Comparison of ENCODE assay signal across 11 mouse cellular contexts in genomic region chr2:30684461-30684860, GRCm38 (mm10).
DNase-seq lines count a peak whose midpoint lies in the region; ATAC-seq and TF ChIP-seq lines count a peak whose summit lies in the region.
"Had no signal": no experiment of that assay in that cellular context is flagged by ENCODE, and none has a peak within 500 bp of the region (broad histone marks: within the 10 kb centered on the region; RNA-seq: fewer than 3 reads in every experiment).

No protein-coding gene starts in this region.

- DNase-seq in heart, embryonic 10.5 days (ENCODE audit: low spot score), result no peak
- no peak for DNase-seq in heart, postnatal 10 days
- no peak for DNase-seq in layer of hippocampus, adult 2 months (ENCODE audit: low spot score in 2 of 2)
- DNase-seq in layer of hippocampus, adult 9-10 months (ENCODE audit: low spot score), result no peak
- no peak for DNase-seq in embryonic facial prominence, embryonic 10.5 days (ENCODE audit: low spot score)
- DNase-seq in ovary, postnatal 14 days (ENCODE audit: low spot score), result no peak
- no peak for DNase-seq in frontal cortex, adult 2 months (ENCODE audit: extremely low spot score in 1 of 2, low spot score in 1 of 2)
- DNase-seq: cerebellum, adult 2 months; retina, postnatal 1 day had no signal

- H3K4me3 ChIP-seq in heart, embryonic 10.5 days, result no peak overlapping the region
- no peak overlapping the region for H3K4me3 ChIP-seq in layer of hippocampus, adult 2 months
- no peak overlapping the region for H3K4me3 ChIP-seq in embryonic facial prominence, embryonic 10.5 days
- no peak overlapping the region for H3K4me3 ChIP-seq in limb, embryonic 15.5 days
- H3K4me3 ChIP-seq: limb, embryonic 13.5 days had no signal

- H3K4me2 ChIP-seq in limb, embryonic 15.5 days, result no peak overlapping the region
- H3K4me2 ChIP-seq: limb, embryonic 13.5 days had no signal

- no peaks in the 10 kb centered on the region for H3K36me3 ChIP-seq in heart, embryonic 10.5 days
- 0 out of 2 replicates have a peak, but pooled peaks cover 3% of the 10 kb centered on the region for H3K36me3 ChIP-seq in embryonic facial prominence, embryonic 10.5 days (replicated peaks)
- H3K36me3 ChIP-seq in limb, embryonic 15.5 days, result no peaks in the 10 kb centered on the region
- H3K36me3 ChIP-seq: limb, embryonic 13.5 days had no signal

- peak overlapping the region; percentile 89 for H3K27ac ChIP-seq in heart, embryonic 10.5 days
- H3K27ac ChIP-seq in layer of hippocampus, adult 2 months, result peak overlapping the region; percentile 83; the same call in 1 of the 2 replicates
- H3K27ac ChIP-seq in embryonic facial prominence, embryonic 10.5 days (replicated peaks), result peak overlapping the region; percentile 60
- peak overlapping the region; percentile 88 for H3K27ac ChIP-seq in limb, embryonic 15.5 days

- no peak for TF ChIP-seq CTCF in layer of hippocampus, adult 2 months (conservative IDR thresholded peaks at IDR 0.05)

- no peak for ATAC-seq in limb, embryonic 15.5 days (ENCODE audit: insufficient number of reproducible peaks, low FRiP score, low TSS enrichment, low read depth)

- no peak overlapping the region for H3K9ac ChIP-seq in limb, embryonic 15.5 days
- H3K9ac ChIP-seq: limb, embryonic 13.5 days had no signal

- WGBS in heart, embryonic 10.5 days, result 83% methylated on average over 6 of the region's 6 CpGs
- WGBS in embryonic facial prominence, embryonic 10.5 days, result 89% methylated on average over 6 of the region's 6 CpGs
- 88% methylated on average over 6 of the region's 6 CpGs for WGBS in limb, embryonic 15.5 days

- H3K9me3 ChIP-seq in heart, embryonic 10.5 days, result no peaks in the 10 kb centered on the region; the same call in 1 of the 2 replicates
- H3K9me3 ChIP-seq in embryonic facial prominence, embryonic 10.5 days, result no peaks in the 10 kb centered on the region
- H3K9me3 ChIP-seq in limb, embryonic 15.5 days, result 0 out of 2 replicates have a peak, but pooled peaks cover 5% of the 10 kb centered on the region

- no peaks in the 10 kb centered on the region for H3K27me3 ChIP-seq in heart, embryonic 10.5 days (ENCODE audit: insufficient read depth, poor library complexity, severe bottlenecking)
- H3K27me3 ChIP-seq in embryonic facial prominence, embryonic 10.5 days (replicated peaks; ENCODE audit: low read depth, poor library complexity, severe bottlenecking), result peaks cover 9% of the 10 kb centered on the region; the same call in 1 of the 2 replicates
- H3K27me3 ChIP-seq in limb, embryonic 15.5 days, result no peaks in the 10 kb centered on the region
- H3K27me3 ChIP-seq: limb, embryonic 13.5 days had no signal

- intact Hi-C loops in heart, postnatal 10 days (cut with DNase I), result no loop called here

- peaks cover 51% of the 10 kb centered on the region for H3K4me1 ChIP-seq in heart, embryonic 10.5 days
- H3K4me1 ChIP-seq in embryonic facial prominence, embryonic 10.5 days, result peaks cover 69% of the 10 kb centered on the region
- H3K4me1 ChIP-seq in limb, embryonic 15.5 days, result peaks cover 33% of the 10 kb centered on the region
